Mouse (Mus musculus) intestine, postnatal 0 days (tissue): ENCODE measurements at regions not wholly inside any gene's neighbourhood (a gene's known extent, or its start where the extent isn't known, plus 50 kb on each side); places are given as distances from the start of the nearest gene placed in this dataset.

ENCODE experiments used
- ATAC-seq: fragments of 200-750 bp; cut with Nextera tagmentation; 2 replicates; pipeline ENCODE4 v1.8.0; 2017; ENCODE audit warnings: mild to moderate bottlenecking, moderate TSS enrichment, moderate library complexity
- H3K27ac ChIP-seq: fragments of 300-500 bp; sonication (generic); 2 replicates; pipeline ENCODE4 v1.5.1; 2014; ENCODE audit warnings: mild to moderate bottlenecking, low read depth, low read length, moderate library complexity
- H3K27me3 ChIP-seq: fragments of 300-500 bp; sonication (generic); replicated peaks from 2 replicates; pipeline ENCODE4 v1.6.1; 2014; ENCODE audit warnings: low read length, mixed read lengths; ENCODE audit not compliant: control insufficient read depth, insufficient read depth
- H3K36me3 ChIP-seq: fragments of 300-500 bp; sonication (generic); 2 replicates; pipeline ENCODE4 v1.6.1; 2014; ENCODE audit warnings: mild to moderate bottlenecking, moderate library complexity; ENCODE audit not compliant: control insufficient read depth, insufficient read depth
- H3K4me1 ChIP-seq: fragments of 300-500 bp; sonication (generic); replicated peaks from 2 replicates; pipeline ENCODE4 v1.6.1; 2014; ENCODE audit warnings: antibody characterized with exemption, low read length, mixed read lengths; ENCODE audit not compliant: control insufficient read depth, insufficient read depth
- H3K4me2 ChIP-seq: fragments of 300-500 bp; sonication (generic); replicated peaks from 2 replicates; pipeline ENCODE4 v1.6.1; 2014; ENCODE audit warnings: low read depth, mild to moderate bottlenecking, moderate library complexity
- H3K4me3 ChIP-seq: fragments of 300-500 bp; sonication (generic); 2 replicates; pipeline ENCODE4 v1.5.1; 2014; ENCODE audit warnings: low read depth, low read length
- H3K9ac ChIP-seq: fragments of 300-500 bp; sonication (generic); 2 replicates; pipeline ENCODE4 v1.6.1; 2014; ENCODE audit warnings: mild to moderate bottlenecking, low read depth, low read length
- H3K9me3 ChIP-seq: fragments of 300-500 bp; sonication (generic); 2 replicates; pipeline ENCODE4 v1.6.1; 2016; ENCODE audit warnings: mixed run types; ENCODE audit not compliant: control insufficient read depth
- CTCF ChIP-seq: sonication (generic); IDR thresholded peaks from 2 replicates; pipeline ENCODE4 v1.5.1; 2016; ENCODE audit warnings: low read depth, mild to moderate bottlenecking, control low read depth, antibody characterized with exemption, moderate library complexity
- WGBS: fragments of 180-500 bp; shearing (Covaris S2); extraction: QIAGEN DNeasy Blood & Tissue Kit; methylation state at CpG from one replicate; pipeline ENCODE4 v1.1.7; 2014; 5-methylcytosine and 5-hydroxymethylcytosine counted together

- no peak for TF ChIP-seq CTCF
Observed at GRCm38 (mm10) chr5:51775502-51776145, 208.1 kb upstream of the Ppargc1a start.

GRCm38 (mm10) chr5:51771655-51772054, 204.1 kb upstream of the Ppargc1a start:
- H3K36me3 ChIP-seq, result no peaks in the 10 kb centered on the region
- TF ChIP-seq CTCF, result no peak
- H3K27me3 ChIP-seq, result no peaks in the 10 kb centered on the region
- H3K4me1 ChIP-seq, result no peaks in the 10 kb centered on the region
- no peak overlapping the region for H3K27ac ChIP-seq
- no peaks in the 10 kb centered on the region for H3K9me3 ChIP-seq
- H3K9ac ChIP-seq, result no peak overlapping the region
- WGBS, result 80% methylated on average over 2 of the region's 2 CpGs
- H3K4me2 ChIP-seq, result no peak overlapping the region
- no peak for ATAC-seq
- no peak overlapping the region for H3K4me3 ChIP-seq

More at GRCm38 (mm10) chr5:51775502-51776145, 208.1 kb upstream of the Ppargc1a start:
- Histone ChIP-seq H3K36me3 (no peaks in the 10 kb centered on the region), H3K4me3 (no peak overlapping the region), H3K9me3 (no peaks in the 10 kb centered on the region), H3K4me2 (no peak overlapping the region), H3K9ac (no peak overlapping the region), H3K27ac (no peak overlapping the region), H3K27me3 (no peaks in the 10 kb centered on the region), H3K4me1 (no peaks in the 10 kb centered on the region)
- 92% methylated on average over 9 of the region's 9 CpGs for WGBS
- ATAC-seq, result no peak

GRCm38 (mm10) chr5:51766111-51766510, 198.6 kb upstream of the Ppargc1a start:
- no peak overlapping the region for H3K4me2 ChIP-seq
- no peaks in the 10 kb centered on the region for H3K4me1 ChIP-seq
- no peak for TF ChIP-seq CTCF
- no peak for ATAC-seq
- no peaks in the 10 kb centered on the region for H3K36me3 ChIP-seq
- H3K27me3 ChIP-seq, result no peaks in the 10 kb centered on the region
- no peak overlapping the region for H3K27ac ChIP-seq
- no peak overlapping the region for H3K4me3 ChIP-seq
- no peak overlapping the region for H3K9ac ChIP-seq
- no peaks in the 10 kb centered on the region for H3K9me3 ChIP-seq
- 62% methylated on average over 3 of the region's 3 CpGs for WGBS

- Histone ChIP-seq H3K4me1 (no peaks in the 10 kb centered on the region), H3K9ac (no peak overlapping the region), H3K4me2 (no peak overlapping the region), H3K9me3 (no peaks in the 10 kb centered on the region), H3K36me3 (no peaks in the 10 kb centered on the region), H3K27me3 (no peaks in the 10 kb centered on the region), H3K4me3 (no peak overlapping the region), H3K27ac (no peak overlapping the region)
- TF ChIP-seq CTCF, result no peak
- ATAC-seq, result no peak
- WGBS, result 82% methylated on average over 7 of the region's 7 CpGs
Observed at GRCm38 (mm10) chr5:51764416-51764815, 196.9 kb upstream of the Ppargc1a start.

- no peaks in the 10 kb centered on the region for H3K4me1 ChIP-seq
- H3K9ac ChIP-seq, result no peak overlapping the region
- no peak for TF ChIP-seq CTCF
- H3K27me3 ChIP-seq, result no peaks in the 10 kb centered on the region
- ATAC-seq, result no peak
- H3K27ac ChIP-seq, result no peak overlapping the region
- no peak overlapping the region for H3K4me2 ChIP-seq
- WGBS, result 70% methylated on average over 7 of the region's 7 CpGs
- H3K36me3 ChIP-seq, result no peaks in the 10 kb centered on the region
- no peak overlapping the region for H3K4me3 ChIP-seq
- H3K9me3 ChIP-seq, result no peaks in the 10 kb centered on the region
Observed at GRCm38 (mm10) chr5:51763599-51763998, 196.1 kb upstream of the Ppargc1a start.

GRCm38 (mm10) chr5:51762352-51762751, 194.8 kb upstream of the Ppargc1a start:
- no peaks in the 10 kb centered on the region for H3K36me3 ChIP-seq
- no peak overlapping the region for H3K9ac ChIP-seq
- no peak overlapping the region for H3K27ac ChIP-seq
- no peak for ATAC-seq
- TF ChIP-seq CTCF, result no peak
- no peak overlapping the region for H3K4me3 ChIP-seq
- no peaks in the 10 kb centered on the region for H3K27me3 ChIP-seq
- H3K4me1 ChIP-seq, result no peaks in the 10 kb centered on the region
- no peaks in the 10 kb centered on the region for H3K9me3 ChIP-seq
- 59% methylated on average over 3 of the region's 3 CpGs for WGBS
- H3K4me2 ChIP-seq, result no peak overlapping the region

GRCm38 (mm10) chr5:51758289-51758688, 190.8 kb upstream of the Ppargc1a start:
- 77% methylated on average over 2 of the region's 2 CpGs for WGBS
- no peaks in the 10 kb centered on the region for H3K27me3 ChIP-seq
- no peak overlapping the region for H3K4me2 ChIP-seq
- no peak for TF ChIP-seq CTCF
- no peaks in the 10 kb centered on the region for H3K36me3 ChIP-seq
- no peak overlapping the region for H3K27ac ChIP-seq
- H3K4me1 ChIP-seq, result no peaks in the 10 kb centered on the region
- no peaks in the 10 kb centered on the region for H3K9me3 ChIP-seq
- no peak for ATAC-seq
- no peak overlapping the region for H3K4me3 ChIP-seq
- H3K9ac ChIP-seq, result no peak overlapping the region
